Mouse (Mus musculus) megakaryocyte, embryonic 14.5 days (primary cell): ENCODE results near the gene Tmem8b. TPM values are rescaled to one million over a fixed set of nuclear protein-coding genes. Genes with fewer than 3 reads are reported as not detected.

ENCODE experiments used
- H3K27me3 ChIP-seq: replicated peaks from 2 replicates; pipeline ENCODE3; 2012; ENCODE audit warnings: inconsistent platforms
- H3K36me3 ChIP-seq: replicated peaks from 2 replicates; pipeline ENCODE3; 2012; ENCODE audit warnings: low read length, inconsistent platforms, mixed read lengths
- H3K4me1 ChIP-seq: 2 replicates; pipeline ENCODE4 v1.6.1; 2012; ENCODE audit warnings: inconsistent platforms
- H3K4me3 ChIP-seq: replicated peaks from 2 replicates; pipeline ENCODE3; 2012; ENCODE audit warnings: moderate library complexity, mild to moderate bottlenecking, inconsistent platforms
- H3K9me3 ChIP-seq: 2 replicates; pipeline ENCODE4 v1.6.1; 2012; ENCODE audit warnings: inconsistent platforms
- FLI1 ChIP-seq: IDR thresholded peaks from 2 replicates; pipeline ENCODE4 v1.6.1; 2012; ENCODE audit warnings: low read length, inconsistent platforms, mixed read lengths
- GATA1 ChIP-seq: IDR thresholded peaks from 3 replicates; pipeline ENCODE4 v1.6.1; 2012; ENCODE audit warnings: mixed read lengths, low read length, inconsistent platforms, borderline replicate concordance
- polyA plus RNA-seq: library from polyadenylated mRNA; stranded (reverse); fragments of >175 nt; gene quantifications from 2 replicates; pipeline ENCODE4 v1.2.3, GENCODE M21; 2012; ENCODE audit warnings: low replicate concordance; ENCODE audit not compliant: insufficient read depth

Gene Tmem8b
- polyA plus RNA-seq, 1 experiment = 2.8 TPM

GRCm38 (mm10) chr4:43709869-43710268, 41.1 kb downstream of the Tmem8b start, which contains the start of gene Olfr71:
Gene Olfr71 (minus strand): TSS chr4:43710255.
- no peaks in the 10 kb centered on the region for H3K36me3 ChIP-seq
- no peak within 1 kb of the TSS for H3K4me3 ChIP-seq
- no peak for TF ChIP-seq FLI1
- no peak for TF ChIP-seq GATA1
- peaks cover 63% of the 10 kb centered on the region for H3K27me3 ChIP-seq
- H3K9me3 ChIP-seq = no peaks in the 10 kb centered on the region
- no peaks in the 10 kb centered on the region; the same call in 1 of the 2 replicates for H3K4me1 ChIP-seq

- Histone ChIP-seq H3K4me3 (no peak overlapping the region), H3K27me3 (peaks cover 56% of the 10 kb centered on the region), H3K9me3 (no peaks in the 10 kb centered on the region), H3K36me3 (no peaks in the 10 kb centered on the region), H3K4me1 (peaks cover 6% of the 10 kb centered on the region; the same call in 1 of the 2 replicates)
- TF ChIP-seq GATA1 = no peak
- no peak for TF ChIP-seq FLI1
Measured at GRCm38 (mm10) chr4:43711821-43712220, 43.0 kb downstream of the Tmem8b start.

GRCm38 (mm10) chr4:43713652-43714219, 45.0 kb downstream of the Tmem8b start:
- peaks cover 48% of the 10 kb centered on the region for H3K27me3 ChIP-seq
- H3K9me3 ChIP-seq = peaks cover 5% of the 10 kb centered on the region
- TF ChIP-seq FLI1 (no peak), GATA1 (no peak)

GRCm38 (mm10) chr4:43720491-43721228, 51.9 kb downstream of the Tmem8b start:
- no peaks in the 10 kb centered on the region for H3K36me3 ChIP-seq
- peaks cover 5% of the 10 kb centered on the region for H3K4me1 ChIP-seq
- no peak overlapping the region for H3K4me3 ChIP-seq
- H3K27me3 ChIP-seq = peaks cover 15% of the 10 kb centered on the region
- no peak for TF ChIP-seq FLI1
- TF ChIP-seq GATA1 = no peak
- H3K9me3 ChIP-seq = peaks cover 5% of the 10 kb centered on the region

More at GRCm38 (mm10) chr4:43713652-43714219, 45.0 kb downstream of the Tmem8b start:
- no peaks in the 10 kb centered on the region for H3K36me3 ChIP-seq
- no peak overlapping the region for H3K4me3 ChIP-seq
- H3K4me1 ChIP-seq = peaks cover 6% of the 10 kb centered on the region; the same call in 1 of the 2 replicates

GRCm38 (mm10) chr4:43722191-43722590, 53.4 kb downstream of the Tmem8b start:
- no peak overlapping the region for H3K4me3 ChIP-seq
- TF ChIP-seq FLI1 (no peak), GATA1 (no peak)
- peaks cover 15% of the 10 kb centered on the region for H3K27me3 ChIP-seq
- H3K9me3 ChIP-seq = peaks cover 5% of the 10 kb centered on the region
- no peaks in the 10 kb centered on the region for H3K36me3 ChIP-seq
- peaks cover 12% of the 10 kb centered on the region for H3K4me1 ChIP-seq

DNA sequence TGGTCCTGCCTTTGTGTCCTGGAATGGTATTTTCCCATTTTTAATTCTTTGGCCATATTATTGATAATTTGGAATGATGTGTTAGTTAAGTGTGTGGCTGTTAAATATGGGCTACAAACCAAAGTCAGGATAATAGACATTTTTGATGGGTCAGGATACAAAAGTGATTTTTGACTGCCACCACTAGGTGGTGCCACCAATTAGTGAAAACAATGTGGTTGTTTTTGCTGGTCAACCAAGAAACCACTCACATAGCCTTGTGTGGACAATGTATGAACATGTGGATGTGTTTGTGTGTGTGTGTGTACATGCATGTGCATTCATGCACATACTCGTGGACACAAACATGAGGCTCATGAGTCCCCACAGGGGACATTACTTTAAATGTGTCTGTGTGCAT, 56.0 kb downstream of the Tmem8b start:
- H3K36me3 ChIP-seq = no peaks in the 10 kb centered on the region
- H3K27me3 ChIP-seq = peaks cover 24% of the 10 kb centered on the region
- peaks cover 38% of the 10 kb centered on the region for H3K4me1 ChIP-seq
- H3K4me3 ChIP-seq = no peak overlapping the region
- H3K9me3 ChIP-seq = no peaks in the 10 kb centered on the region
- TF ChIP-seq GATA1 (no peak), FLI1 (no peak)

GRCm38 (mm10) chr4:43726228-43726993, 57.6 kb downstream of the Tmem8b start:
- peaks cover 55% of the 10 kb centered on the region for H3K4me1 ChIP-seq
- peaks cover 9% of the 10 kb centered on the region; the same call in 1 of the 2 replicates for H3K9me3 ChIP-seq
- no peaks in the 10 kb centered on the region for H3K36me3 ChIP-seq
- H3K4me3 ChIP-seq = peak overlapping the region; percentile 30
- no peak for TF ChIP-seq GATA1
- TF ChIP-seq FLI1 = no peak
- H3K27me3 ChIP-seq = peaks cover 35% of the 10 kb centered on the region

- Histone ChIP-seq H3K27me3 (peaks cover 34% of the 10 kb centered on the region), H3K4me3 (peak within 1 kb of the TSS; percentile 73), H3K4me1 (peaks cover 56% of the 10 kb centered on the region), H3K36me3 (no peaks in the 10 kb centered on the region), H3K9me3 (peaks cover 9% of the 10 kb centered on the region; the same call in 1 of the 2 replicates)
- TF ChIP-seq FLI1 (no peak), GATA1 (no peak)
Measured at GRCm38 (mm10) chr4:43726995-43727394, 58.2 kb downstream of the Tmem8b start, which contains the start of gene Hrct1. Gene Hrct1 (plus strand): TSS chr4:43727188.

DNA sequence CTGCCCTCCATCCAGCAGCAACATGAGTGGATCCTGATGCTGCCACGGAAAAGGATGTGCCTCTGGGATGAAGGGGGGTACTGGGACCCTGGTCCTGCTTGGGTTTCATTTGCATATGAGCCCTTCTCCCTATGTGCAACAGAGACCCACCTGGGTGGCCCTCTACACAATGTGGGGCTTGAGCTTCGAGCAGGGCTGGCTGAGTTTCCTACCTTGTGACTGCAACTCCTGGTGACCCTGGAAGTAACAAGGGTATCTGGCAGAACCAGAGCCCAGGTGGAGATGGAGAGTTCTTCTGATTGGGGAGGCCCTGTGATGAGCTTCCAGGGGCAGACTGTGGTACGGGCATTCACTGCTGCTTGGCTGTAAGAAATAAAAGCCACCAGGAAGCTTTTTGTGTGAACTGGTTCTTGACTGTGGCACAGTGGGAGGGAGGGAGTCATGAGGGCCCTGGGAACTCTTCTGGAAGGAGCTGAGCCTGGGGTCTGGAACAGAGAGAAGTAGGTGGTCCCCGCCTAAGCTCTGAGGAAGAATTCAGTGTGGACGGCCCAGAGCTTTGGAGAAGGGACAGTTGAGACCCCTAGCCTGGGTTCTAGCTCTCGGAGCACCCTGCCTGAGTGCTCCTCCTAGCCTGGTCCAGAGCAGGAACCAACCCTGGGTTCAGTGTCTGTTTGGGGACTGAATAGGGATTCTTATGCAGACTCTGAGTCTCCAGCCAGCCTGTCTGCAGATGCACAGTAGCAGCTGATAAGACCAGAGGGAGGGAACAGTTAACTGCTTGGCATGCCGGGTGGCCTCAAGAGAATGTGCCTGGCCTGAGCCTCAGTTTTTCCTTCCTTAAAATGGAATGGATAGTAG, 59.2 kb downstream of the Tmem8b start:
- peak overlapping the region; percentile 73 for H3K4me3 ChIP-seq
- H3K36me3 ChIP-seq = no peaks in the 10 kb centered on the region
- peaks cover 65% of the 10 kb centered on the region for H3K4me1 ChIP-seq
- TF ChIP-seq FLI1 (no peak), GATA1 (no peak)
- peaks cover 9% of the 10 kb centered on the region; the same call in 1 of the 2 replicates for H3K9me3 ChIP-seq
- peaks cover 38% of the 10 kb centered on the region for H3K27me3 ChIP-seq
